Mouse (Mus musculus): Measurements from ENCODE around the gene Chaf1a.

- TF ChIP-seq POLR2A (IDR thresholded peaks at IDR 0.05; ENCODE audit: low read depth, low read length) (no peak), CTCF (IDR thresholded peaks at IDR 0.05; ENCODE audit: extremely low read depth, insufficient read length, insufficient replicate concordance, low read depth, low read length) (no peak)
Measured at GRCm38 (mm10) chr17:56106981-56107380, 66.7 kb downstream of the Chaf1a start.
